Mouse (Mus musculus): ENCODE results near the gene Gm10401.

DNA sequence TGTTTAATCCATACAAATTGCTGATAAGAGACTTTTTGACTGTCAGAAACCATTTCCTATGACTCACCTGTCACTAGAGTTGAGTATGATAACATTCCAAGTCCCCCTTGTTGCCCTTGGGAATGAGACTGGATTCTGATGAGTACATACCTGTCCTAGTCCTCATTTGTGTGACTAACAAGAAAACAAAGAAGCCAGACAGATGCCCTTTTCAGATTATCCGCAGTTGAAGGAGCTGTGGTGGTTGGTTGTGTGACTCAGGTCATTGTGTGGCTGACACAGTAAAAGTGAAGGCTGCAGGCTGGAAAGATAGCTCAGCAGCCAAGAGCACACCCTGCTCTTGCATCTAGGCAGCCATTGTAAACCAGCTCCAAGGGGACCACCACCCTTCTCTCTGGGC lies 35.5 kb downstream of the Gm10401 start:
- TF ChIP-seq CTCF (IDR thresholded peaks at IDR 0.05; ENCODE audit: low read depth) = no peak
- TF ChIP-seq EP300 (IDR thresholded peaks at IDR 0.05; ENCODE audit: low read depth) = no peak

Data from liver, postnatal 0 days (tissue).